Mouse (Mus musculus) heart, postnatal 0 days (tissue): ENCODE measurements around the gene Lrrk1. TPM values are rescaled to one million over a fixed set of nuclear protein-coding genes. Genes with fewer than 3 reads are reported as not detected.

ENCODE experiments used
- ATAC-seq: fragments of 200-750 bp; cut with Nextera tagmentation; 2 replicates; pipeline ENCODE4 v1.8.0; 2017; ENCODE audit warnings: low read depth, moderate number of reproducible peaks, moderate library complexity; ENCODE audit not compliant: insufficient read depth
- DNase-seq: peaks from one replicate; pipeline ENCODE4 v3.0.0-alpha.2; 2016; ENCODE audit warnings: low spot score
- H3K27ac ChIP-seq: fragments of 300-500 bp; sonication (generic); 2 replicates; pipeline ENCODE4 v1.5.1; 2014; ENCODE audit warnings: low read depth, mild to moderate bottlenecking
- H3K27me3 ChIP-seq: fragments of 300-500 bp; sonication (generic); 2 replicates; pipeline ENCODE4 v1.6.1; 2014; ENCODE audit warnings: low read length, mixed read lengths; ENCODE audit not compliant: control insufficient read depth, insufficient read depth
- H3K36me3 ChIP-seq: fragments of 300-500 bp; sonication (generic); replicated peaks from 2 replicates; pipeline ENCODE4 v1.6.1; 2014; ENCODE audit warnings: low read length, mixed read lengths; ENCODE audit not compliant: control insufficient read depth, insufficient read depth
- H3K4me1 ChIP-seq: fragments of 300-500 bp; sonication (generic); 2 replicates; pipeline ENCODE4 v1.6.1; 2014; ENCODE audit warnings: antibody characterized with exemption; ENCODE audit not compliant: control insufficient read depth, insufficient read depth
- H3K4me2 ChIP-seq: fragments of 300-500 bp; sonication (generic); 2 replicates; pipeline ENCODE4 v1.6.1; 2014; ENCODE audit warnings: low read depth, mild to moderate bottlenecking, low read length, moderate library complexity
- H3K4me3 ChIP-seq: fragments of 300-500 bp; sonication (generic); 2 replicates; pipeline ENCODE4 v1.5.1; 2014; ENCODE audit warnings: low read depth, low read length
- H3K9ac ChIP-seq: fragments of 300-500 bp; sonication (generic); replicated peaks from 2 replicates; pipeline ENCODE4 v1.6.1; 2014; ENCODE audit warnings: low read depth, low read length, mixed read lengths
- H3K9me3 ChIP-seq: fragments of 300-500 bp; sonication (generic); replicated peaks from 2 replicates; pipeline ENCODE4 v1.6.1; 2016; ENCODE audit warnings: low read length; ENCODE audit not compliant: control insufficient read depth
- CTCF ChIP-seq: IDR thresholded peaks from 2 replicates; pipeline ENCODE4 v1.5.1; 2016; ENCODE audit warnings: antibody characterized with exemption, control low read depth, low read depth
- EP300 ChIP-seq: IDR thresholded peaks from 2 replicates; pipeline ENCODE4 v1.6.1; 2016; ENCODE audit warnings: antibody characterized with exemption, low read depth
- WGBS: fragments of 180-500 bp; shearing (Covaris S2); extraction: QIAGEN DNeasy Blood & Tissue Kit; methylation state at CpG from one replicate; pipeline ENCODE4 v1.1.7; 2014; 5-methylcytosine and 5-hydroxymethylcytosine counted together
- polyA plus RNA-seq: library from polyadenylated mRNA; unstranded; fragments of >200 nt; fragmentation: Nextera tagmentation; extraction: Ambion mirVana; gene quantifications from 2 replicates; pipeline ENCODE4 v1.2.1, GENCODE M21; 2015
- total RNA-seq: library from RNA; depleted of rRNA; stranded (reverse); fragments of >200 nt; gene quantifications from 2 replicates; pipeline ENCODE4 v1.2.3, GENCODE M21; 2014; ENCODE audit warnings: low replicate concordance

Lrrk1 gene
- total and polyA plus RNA-seq, 2 experiments from 2014 or later = 4.1 to 10.3 TPM

- DNase-seq (no peak), ATAC-seq (no peak)
- Histone ChIP-seq H3K27me3 (no peaks in the 10 kb centered on the region), H3K4me1 (peaks cover 9% of the 10 kb centered on the region), H3K4me2 (no peak overlapping the region), H3K9ac (no peak overlapping the region), H3K36me3 (peaks cover 14% of the 10 kb centered on the region), H3K27ac (peak overlapping the region; percentile 63), H3K9me3 (no peaks in the 10 kb centered on the region), H3K4me3 (no peak overlapping the region)
- WGBS = 80% methylated on average over 16 of the region's 16 CpGs
- TF ChIP-seq CTCF = no peak
- no peak for TF ChIP-seq EP300
These were observed 82.4 kb downstream of the Lrrk1 start for GRCm38 (mm10) chr7:66305714-66306198.

- Histone ChIP-seq H3K4me2 (no peak overlapping the region), H3K9me3 (no peaks in the 10 kb centered on the region), H3K9ac (no peak overlapping the region), H3K4me1 (peaks cover 9% of the 10 kb centered on the region), H3K36me3 (peaks cover 14% of the 10 kb centered on the region), H3K27me3 (no peaks in the 10 kb centered on the region), H3K27ac (peak overlapping the region; percentile 63), H3K4me3 (no peak overlapping the region)
- no peak for TF ChIP-seq CTCF
- no peak for TF ChIP-seq EP300
- ATAC-seq (no peak), DNase-seq (no peak)
- 71% methylated on average over 8 of the region's 8 CpGs for WGBS
These were observed 83.0 kb downstream of the Lrrk1 start for GRCm38 (mm10) chr7:66304993-66305713.

GRCm38 (mm10) chr7:66303922-66304660 lies 84.1 kb downstream of the Lrrk1 start:
- ATAC-seq = no peak
- Histone ChIP-seq H3K36me3 (peaks cover 18% of the 10 kb centered on the region), H3K27ac (no peak overlapping the region), H3K4me2 (no peak overlapping the region), H3K9ac (no peak overlapping the region), H3K4me1 (peaks cover 4% of the 10 kb centered on the region), H3K9me3 (no peaks in the 10 kb centered on the region), H3K27me3 (no peaks in the 10 kb centered on the region), H3K4me3 (no peak overlapping the region)
- WGBS = 82% methylated on average over 14 of the region's 14 CpGs
- no peak for TF ChIP-seq EP300
- TF ChIP-seq CTCF = no peak
- no peak for DNase-seq

- no peak overlapping the region for H3K27ac ChIP-seq
- no peaks in the 10 kb centered on the region for H3K9me3 ChIP-seq
- 61% methylated on average over 4 of the region's 4 CpGs for WGBS
- H3K4me2 ChIP-seq = no peak overlapping the region
- ATAC-seq = no peak
- peaks cover 17% of the 10 kb centered on the region for H3K36me3 ChIP-seq
- TF ChIP-seq EP300 = no peak
- TF ChIP-seq CTCF = no peak
- no peak overlapping the region for H3K9ac ChIP-seq
- no peaks in the 10 kb centered on the region for H3K4me1 ChIP-seq
- H3K4me3 ChIP-seq = no peak overlapping the region
- H3K27me3 ChIP-seq = no peaks in the 10 kb centered on the region
- DNase-seq = no peak
These were observed 86.7 kb downstream of the Lrrk1 start for GRCm38 (mm10) chr7:66301486-66301885.

GRCm38 (mm10) chr7:66300680-66301079 lies 87.5 kb downstream of the Lrrk1 start:
- Histone ChIP-seq H3K4me2 (no peak overlapping the region), H3K9me3 (no peaks in the 10 kb centered on the region), H3K9ac (no peak overlapping the region), H3K4me1 (no peaks in the 10 kb centered on the region), H3K36me3 (peaks cover 10% of the 10 kb centered on the region; the same call in 1 of the 2 replicates), H3K27me3 (no peaks in the 10 kb centered on the region), H3K4me3 (no peak overlapping the region), H3K27ac (no peak overlapping the region)
- 9% methylated on average over 5 of the region's 5 CpGs for WGBS
- TF ChIP-seq EP300 (no peak), CTCF (peak; percentile 97)
- DNase-seq (peak; percentile 82), ATAC-seq (peak; percentile 71; the same call in 1 of the 2 replicates)
